Mouse (Mus musculus) limb, embryonic 14.5 days (tissue): ENCODE measurements around the gene Serpine2. TPM values are rescaled to one million over a fixed set of nuclear protein-coding genes. Genes with fewer than 3 reads are reported as not detected.
A peak's percentile ranks its signal among the peaks of the same experiment; 100 is the strongest.

Source experiments
- ATAC-seq: fragments of 200-750 bp; cut with Nextera tagmentation; 2 replicates; pipeline ENCODE4 v1.8.0; 2017; ENCODE audit warnings: low read depth, moderate number of reproducible peaks, moderate TSS enrichment; ENCODE audit not compliant: low FRiP score
- DNase-seq: peaks from one replicate; pipeline ENCODE4 v3.0.0-alpha.2; 2015; ENCODE audit warnings: low spot score
- H3K27ac ChIP-seq: fragments of 300-500 bp; sonication (generic); replicated peaks from 2 replicates; pipeline ENCODE4 v1.5.1; 2014; ENCODE audit warnings: low read depth, mild to moderate bottlenecking, low read length, moderate library complexity, mixed read lengths
- H3K27me3 ChIP-seq: fragments of 300-500 bp; sonication (generic); 2 replicates; pipeline ENCODE4 v1.6.1; 2014; ENCODE audit warnings: low read length, mixed read lengths; ENCODE audit not compliant: control insufficient read depth, insufficient read depth
- H3K36me3 ChIP-seq: fragments of 300-500 bp; sonication (generic); 2 replicates; pipeline ENCODE4 v1.6.1; 2014; ENCODE audit warnings: mild to moderate bottlenecking, low read length, moderate library complexity, mixed read lengths; ENCODE audit not compliant: control insufficient read depth, insufficient read depth
- H3K4me1 ChIP-seq: fragments of 300-500 bp; sonication (generic); 2 replicates; pipeline ENCODE4 v1.6.1; 2014; ENCODE audit warnings: antibody characterized with exemption, low read length, mixed read lengths; ENCODE audit not compliant: control insufficient read depth, insufficient read depth
- H3K4me2 ChIP-seq: fragments of 300-500 bp; sonication (generic); replicated peaks from 2 replicates; pipeline ENCODE4 v1.6.1; 2014; ENCODE audit warnings: low read depth, mild to moderate bottlenecking, low read length, moderate library complexity; ENCODE audit not compliant: severe bottlenecking
- H3K4me3 ChIP-seq: fragments of 300-500 bp; sonication (generic); replicated peaks from 2 replicates; pipeline ENCODE4 v1.5.1; 2014; ENCODE audit warnings: low read length
- H3K9ac ChIP-seq: fragments of 300-500 bp; sonication (generic); 2 replicates; pipeline ENCODE4 v1.6.1; 2014; ENCODE audit warnings: mild to moderate bottlenecking, low read depth, low read length, moderate library complexity; ENCODE audit not compliant: severe bottlenecking
- H3K9me3 ChIP-seq: fragments of 300-500 bp; sonication (generic); 2 replicates; pipeline ENCODE4 v1.6.1; 2016; ENCODE audit warnings: low read length; ENCODE audit not compliant: control insufficient read depth
- POLR2A ChIP-seq: fragments of 200-500 bp; IDR thresholded peaks from 2 replicates; pipeline ENCODE4 v1.8.0; 2012; ENCODE audit warnings: inconsistent platforms, mild to moderate bottlenecking, moderate library complexity, borderline replicate concordance; ENCODE audit not compliant: insufficient read depth, insufficient read length; ENCODE audit errors: extremely low read depth
- WGBS: fragments of 180-500 bp; shearing (Covaris S2); extraction: QIAGEN DNeasy Blood & Tissue Kit; methylation state at CpG from one replicate; pipeline ENCODE4 v1.1.7; 2014; 5-methylcytosine and 5-hydroxymethylcytosine counted together
- polyA plus RNA-seq, 2 experiments: library from polyadenylated mRNA; depleted of rRNA in 1 of 2; stranded (reverse) in 1 of 2; unstranded in 1 of 2; fragments of >200 nt; fragmentation: Nextera tagmentation in 1 of 2; extraction: Ambion mirVana in 1 of 2; gene quantifications; 2 replicates each; pipeline versions ENCODE4 v1.2.1 to v1.2.3; 2012 to 2014

The Serpine2 gene
- polyA plus RNA-seq, 2 experiments: 107 to 159 TPM

GRCm38 (mm10) chr1:79846891-79847290 is 14.1 kb downstream of the Serpine2 start:
- DNase-seq (no peak), ATAC-seq (no peak)
- no peak overlapping the region for H3K9ac ChIP-seq
- H3K4me3 ChIP-seq: no peak overlapping the region
- H3K9me3 ChIP-seq: no peaks in the 10 kb centered on the region
- no peaks in the 10 kb centered on the region for H3K27me3 ChIP-seq
- no peak overlapping the region for H3K4me2 ChIP-seq
- 90% methylated on average over 2 of the region's 2 CpGs for WGBS
- TF ChIP-seq POLR2A: no peak
- H3K36me3 ChIP-seq: peaks cover 5% of the 10 kb centered on the region; the same call in 1 of the 2 replicates
- no peak overlapping the region for H3K27ac ChIP-seq
- no peaks in the 10 kb centered on the region for H3K4me1 ChIP-seq

GRCm38 (mm10) chr1:79832719-79833404 is 28.1 kb downstream of the Serpine2 start:
- WGBS: 22% methylated on average over 16 of the region's 16 CpGs

GRCm38 (mm10) chr1:79823951-79824633 is 36.9 kb downstream of the Serpine2 start:
- no peaks in the 10 kb centered on the region for H3K9me3 ChIP-seq
- no peaks in the 10 kb centered on the region for H3K27me3 ChIP-seq
- 36% methylated on average over 14 of the region's 14 CpGs for WGBS
- H3K27ac ChIP-seq: no peak overlapping the region
- no peak overlapping the region for H3K9ac ChIP-seq
- DNase-seq: peak; percentile 35
- no peak for TF ChIP-seq POLR2A
- peaks cover 14% of the 10 kb centered on the region for H3K36me3 ChIP-seq
- H3K4me3 ChIP-seq: peak overlapping the region; percentile 16
- ATAC-seq: no peak
- H3K4me1 ChIP-seq: peaks cover 29% of the 10 kb centered on the region
- H3K4me2 ChIP-seq: peak overlapping the region; percentile 16

More at GRCm38 (mm10) chr1:79832719-79833404, 28.1 kb downstream of the Serpine2 start:
- Histone ChIP-seq H3K27me3 (no peaks in the 10 kb centered on the region), H3K27ac (no peak overlapping the region), H3K4me3 (no peak overlapping the region), H3K9ac (no peak overlapping the region), H3K9me3 (no peaks in the 10 kb centered on the region), H3K36me3 (no peaks in the 10 kb centered on the region), H3K4me1 (peaks cover 7% of the 10 kb centered on the region), H3K4me2 (no peak overlapping the region; the same call in 1 of the 2 replicates)
- no peak for TF ChIP-seq POLR2A
- peak; percentile 75; the same call in 1 of the 2 replicates for ATAC-seq
- DNase-seq: peak; percentile 57

- no peak overlapping the region for H3K27ac ChIP-seq
- ATAC-seq: no peak
- TF ChIP-seq POLR2A: no peak
- no peaks in the 10 kb centered on the region for H3K9me3 ChIP-seq
- H3K4me2 ChIP-seq: no peak overlapping the region
- no peak overlapping the region for H3K9ac ChIP-seq
- H3K27me3 ChIP-seq: no peaks in the 10 kb centered on the region
- peaks cover 29% of the 10 kb centered on the region for H3K4me1 ChIP-seq
- H3K4me3 ChIP-seq: no peak overlapping the region
- WGBS: 49% methylated on average over 13 of the region's 13 CpGs
- peaks cover 17% of the 10 kb centered on the region for H3K36me3 ChIP-seq
- DNase-seq: no peak
Observed at GRCm38 (mm10) chr1:79822806-79823525, 38.0 kb downstream of the Serpine2 start.

- Histone ChIP-seq H3K27me3 (no peaks in the 10 kb centered on the region), H3K4me1 (peaks cover 21% of the 10 kb centered on the region), H3K27ac (no peak overlapping the region), H3K4me3 (no peak overlapping the region), H3K4me2 (no peak overlapping the region), H3K36me3 (peaks cover 22% of the 10 kb centered on the region), H3K9me3 (no peaks in the 10 kb centered on the region), H3K9ac (no peak overlapping the region)
- no peak for DNase-seq
- ATAC-seq: no peak
- TF ChIP-seq POLR2A: no peak
- WGBS: 92% methylated on average over 11 of the region's 11 CpGs
Observed at GRCm38 (mm10) chr1:79819296-79819879, 41.6 kb downstream of the Serpine2 start.
